Mouse (Mus musculus): ENCODE measurements at regions not wholly inside any gene's neighbourhood (a gene's known extent, or its start where the extent isn't known, plus 50 kb on each side); places are given as distances from the start of the nearest gene placed in this dataset.

GRCm38 (mm10) chr17:15267721-15268120 is 109.0 kb downstream of the Dll1 start:
- no peak for TF ChIP-seq CTCF (IDR thresholded peaks at IDR 0.05; ENCODE audit: low read depth)
- H3K36me3 ChIP-seq (ENCODE audit: insufficient read depth, low read length) = no peaks in the 10 kb centered on the region
- ATAC-seq (no peak), DNase-seq (ENCODE audit: low spot score) (peak; percentile 17)
- H3K4me3 ChIP-seq (ENCODE audit: low read length) = no peak overlapping the region
- H3K27ac ChIP-seq = no peak overlapping the region
- H3K4me1 ChIP-seq (ENCODE audit: insufficient read depth, low read length) = no peaks in the 10 kb centered on the region
- no peak overlapping the region for H3K4me2 ChIP-seq (ENCODE audit: low read depth, low read length)
- no peak overlapping the region for H3K9ac ChIP-seq (replicated peaks; ENCODE audit: low read length)
- no peaks in the 10 kb centered on the region for H3K27me3 ChIP-seq (ENCODE audit: insufficient read depth, low read length)
- no peaks in the 10 kb centered on the region for H3K9me3 ChIP-seq (ENCODE audit: low read length)
- 57% methylated on average over 7 of the region's 7 CpGs for WGBS

- H3K4me1 ChIP-seq (ENCODE audit: insufficient read depth, low read length) = no peaks in the 10 kb centered on the region
- 53% methylated on average over 11 of the region's 11 CpGs for WGBS
- H3K36me3 ChIP-seq (ENCODE audit: insufficient read depth, low read length) = no peaks in the 10 kb centered on the region
- H3K4me2 ChIP-seq (ENCODE audit: low read depth, low read length) = no peak overlapping the region
- ATAC-seq (no peak), DNase-seq (ENCODE audit: low spot score) (no peak)
- no peak overlapping the region for H3K27ac ChIP-seq
- no peaks in the 10 kb centered on the region for H3K9me3 ChIP-seq (ENCODE audit: low read length)
- H3K9ac ChIP-seq (replicated peaks; ENCODE audit: low read length) = no peak overlapping the region
- no peak overlapping the region for H3K4me3 ChIP-seq (ENCODE audit: low read length)
- no peaks in the 10 kb centered on the region for H3K27me3 ChIP-seq (ENCODE audit: insufficient read depth, low read length)
- TF ChIP-seq CTCF (IDR thresholded peaks at IDR 0.05; ENCODE audit: low read depth) = no peak
Observed at GRCm38 (mm10) chr17:15259427-15260101, 117.1 kb downstream of the Dll1 start.

- ATAC-seq (no peak), DNase-seq (ENCODE audit: low spot score) (no peak)
- Histone ChIP-seq H3K36me3 (ENCODE audit: insufficient read depth, low read length) (no peaks in the 10 kb centered on the region), H3K4me2 (ENCODE audit: low read depth, low read length) (no peak overlapping the region), H3K9ac (replicated peaks; ENCODE audit: low read length) (no peak overlapping the region), H3K27me3 (ENCODE audit: insufficient read depth, low read length) (no peaks in the 10 kb centered on the region), H3K27ac (no peak overlapping the region), H3K4me3 (ENCODE audit: low read length) (no peak overlapping the region), H3K4me1 (ENCODE audit: insufficient read depth, low read length) (no peaks in the 10 kb centered on the region), H3K9me3 (ENCODE audit: low read length) (no peaks in the 10 kb centered on the region)
- no peak for TF ChIP-seq CTCF (IDR thresholded peaks at IDR 0.05; ENCODE audit: low read depth)
- WGBS = 88% methylated on average over 2 of the region's 2 CpGs
Observed at GRCm38 (mm10) chr17:15255874-15256273, 120.8 kb downstream of the Dll1 start.

- H3K4me2 ChIP-seq (ENCODE audit: low read depth, low read length) = no peak overlapping the region
- ATAC-seq (no peak), DNase-seq (ENCODE audit: low spot score) (no peak)
- H3K36me3 ChIP-seq (ENCODE audit: insufficient read depth, low read length) = no peaks in the 10 kb centered on the region
- H3K27ac ChIP-seq = no peak overlapping the region
- no peaks in the 10 kb centered on the region for H3K4me1 ChIP-seq (ENCODE audit: insufficient read depth, low read length)
- no peak overlapping the region for H3K4me3 ChIP-seq (ENCODE audit: low read length)
- H3K27me3 ChIP-seq (ENCODE audit: insufficient read depth, low read length) = no peaks in the 10 kb centered on the region
- no peak overlapping the region for H3K9ac ChIP-seq (replicated peaks; ENCODE audit: low read length)
- no peak for TF ChIP-seq CTCF (IDR thresholded peaks at IDR 0.05; ENCODE audit: low read depth)
- WGBS = 97% methylated on average over 4 of the region's 4 CpGs
- H3K9me3 ChIP-seq (ENCODE audit: low read length) = no peaks in the 10 kb centered on the region
Observed at GRCm38 (mm10) chr17:15253785-15254184, 122.9 kb downstream of the Dll1 start.

GRCm38 (mm10) chr17:15253271-15253670 is 123.4 kb downstream of the Dll1 start:
- H3K27me3 ChIP-seq (ENCODE audit: insufficient read depth, low read length) = no peaks in the 10 kb centered on the region
- no peak overlapping the region for H3K4me3 ChIP-seq (ENCODE audit: low read length)
- H3K9ac ChIP-seq (replicated peaks; ENCODE audit: low read length) = no peak overlapping the region
- H3K4me2 ChIP-seq (ENCODE audit: low read depth, low read length) = no peak overlapping the region
- WGBS = 93% methylated on average over 1 of the region's 1 CpGs
- no peaks in the 10 kb centered on the region for H3K4me1 ChIP-seq (ENCODE audit: insufficient read depth, low read length)
- no peaks in the 10 kb centered on the region for H3K9me3 ChIP-seq (ENCODE audit: low read length)
- no peak overlapping the region for H3K27ac ChIP-seq
- TF ChIP-seq CTCF (IDR thresholded peaks at IDR 0.05; ENCODE audit: low read depth) = no peak
- DNase-seq (ENCODE audit: low spot score) (no peak), ATAC-seq (no peak)
- H3K36me3 ChIP-seq (ENCODE audit: insufficient read depth, low read length) = no peaks in the 10 kb centered on the region

- H3K9ac ChIP-seq (replicated peaks; ENCODE audit: low read length) = no peak overlapping the region
- H3K36me3 ChIP-seq (ENCODE audit: insufficient read depth, low read length) = no peaks in the 10 kb centered on the region
- DNase-seq (ENCODE audit: low spot score) = peak; percentile 21
- H3K4me2 ChIP-seq (ENCODE audit: low read depth, low read length) = no peak overlapping the region
- no peaks in the 10 kb centered on the region for H3K27me3 ChIP-seq (ENCODE audit: insufficient read depth, low read length)
- H3K4me1 ChIP-seq (ENCODE audit: insufficient read depth, low read length) = peaks cover 5% of the 10 kb centered on the region; the same call in 1 of the 2 replicates
- ATAC-seq = no peak
- no peak overlapping the region for H3K4me3 ChIP-seq (ENCODE audit: low read length)
- no peak for TF ChIP-seq CTCF (IDR thresholded peaks at IDR 0.05; ENCODE audit: low read depth)
- no peaks in the 10 kb centered on the region for H3K9me3 ChIP-seq (ENCODE audit: low read length)
- H3K27ac ChIP-seq = no peak overlapping the region
- WGBS = 56% methylated on average over 2 of the region's 2 CpGs
Observed at GRCm38 (mm10) chr17:15252187-15252586, 124.5 kb downstream of the Dll1 start.

- Histone ChIP-seq H3K27ac (no peak overlapping the region), H3K9me3 (ENCODE audit: low read length) (no peaks in the 10 kb centered on the region), H3K4me2 (ENCODE audit: low read depth, low read length) (no peak overlapping the region), H3K9ac (replicated peaks; ENCODE audit: low read length) (no peak overlapping the region), H3K4me1 (ENCODE audit: insufficient read depth, low read length) (peaks cover 5% of the 10 kb centered on the region; the same call in 1 of the 2 replicates), H3K4me3 (ENCODE audit: low read length) (no peak overlapping the region), H3K36me3 (ENCODE audit: insufficient read depth, low read length) (no peaks in the 10 kb centered on the region), H3K27me3 (ENCODE audit: insufficient read depth, low read length) (no peaks in the 10 kb centered on the region)
- TF ChIP-seq CTCF (IDR thresholded peaks at IDR 0.05; ENCODE audit: low read depth) = no peak
- ATAC-seq (no peak), DNase-seq (ENCODE audit: low spot score) (no peak)
- 82% methylated on average over 1 of the region's 1 CpGs for WGBS
Observed at GRCm38 (mm10) chr17:15251641-15252040, 125.0 kb downstream of the Dll1 start.

Data from hindbrain, postnatal 0 days (tissue).